Mouse (Mus musculus): Measurements from ENCODE around the gene Kbtbd4. TPM values are rescaled to one million over a fixed set of nuclear protein-coding genes. Genes with fewer than 3 reads are reported as not detected.
A peak's percentile ranks its signal among the peaks of the same experiment; 100 is the strongest.
"Not testable (repeated sequence)": the region's sequence is repeated elsewhere in the genome, so short reads cannot be mapped to it uniquely, and the experiment has no call there.

Kbtbd4 gene
- polyA plus RNA-seq, 1 experiment from 2014 or later, result 49.5 TPM

GRCm38 (mm10) chr2:90889550-90890548 is 14.7 kb upstream of the Kbtbd4 start:
- Histone ChIP-seq H3K4me1 (ENCODE audit: control insufficient read depth, insufficient read depth, low read length) (peaks cover 5% of the 10 kb centered on the region; the same call in 1 of the 2 replicates), H3K9me3 (ENCODE audit: control insufficient read depth, low read length) (no peaks in the 10 kb centered on the region), H3K27me3 (ENCODE audit: control insufficient read depth, insufficient read depth, low read length) (peaks cover 42% of the 10 kb centered on the region), H3K4me3 (ENCODE audit: low read depth, low read length) (peak overlapping the region; percentile 53), H3K27ac (ENCODE audit: low read depth, low read length) (peak overlapping the region; percentile 53; the same call in 1 of the 2 replicates), H3K4me2 (ENCODE audit: low read depth) (peak overlapping the region; percentile 65), H3K9ac (ENCODE audit: low read length) (peak overlapping the region; percentile 65), H3K36me3 (ENCODE audit: control insufficient read depth, insufficient read depth, low read length) (peaks cover 2% of the 10 kb centered on the region; the same call in 1 of the 2 replicates)
- DNase-seq (ENCODE audit: low spot score), result peak; percentile 73
- WGBS, result 3% methylated on average over 103 of the region's 133 CpGs
- peak; percentile 60 for ATAC-seq (ENCODE audit: insufficient read depth, low FRiP score, low TSS enrichment)

DNA sequence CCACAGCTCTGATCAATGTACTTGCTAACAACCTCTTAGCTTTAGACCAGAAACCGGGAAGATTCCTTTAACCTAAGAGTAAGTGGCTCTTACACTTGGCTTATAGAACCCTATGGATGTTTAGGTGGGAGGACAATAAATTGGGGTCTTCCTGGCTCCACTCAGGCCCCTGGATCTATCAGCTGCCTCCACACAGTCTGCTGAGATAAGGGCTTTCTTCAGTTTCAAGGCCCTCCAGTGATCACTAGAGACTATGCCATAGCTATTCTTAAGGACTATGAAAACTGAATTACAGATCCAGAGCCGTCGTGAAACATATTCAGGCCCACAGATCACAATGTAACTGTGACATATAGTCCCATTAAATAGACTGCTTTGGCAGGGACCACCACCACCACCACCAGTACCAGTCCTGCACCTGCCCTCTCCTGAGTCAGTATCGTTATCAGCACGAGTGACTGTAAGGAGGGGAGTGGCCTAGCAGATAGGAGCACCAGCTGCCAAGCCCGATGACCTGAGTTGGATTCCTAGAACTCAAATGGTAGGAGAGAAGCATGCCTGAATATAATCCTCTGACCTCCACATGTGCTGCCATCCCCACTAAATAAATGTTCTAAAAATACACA is 10.8 kb upstream of the Kbtbd4 start:
- no peak overlapping the region for H3K27ac ChIP-seq (ENCODE audit: low read depth, low read length)
- H3K9me3 ChIP-seq (ENCODE audit: control insufficient read depth, low read length), result no peaks in the 10 kb centered on the region
- 89% methylated on average over 6 of the region's 6 CpGs for WGBS
- no peak overlapping the region for H3K9ac ChIP-seq (ENCODE audit: low read length)
- ATAC-seq (ENCODE audit: insufficient read depth, low FRiP score, low TSS enrichment) (no peak), DNase-seq (ENCODE audit: low spot score) (no peak)
- no peak overlapping the region for H3K4me2 ChIP-seq (ENCODE audit: low read depth)
- peaks cover 3% of the 10 kb centered on the region; the same call in 1 of the 2 replicates for H3K4me1 ChIP-seq (ENCODE audit: control insufficient read depth, insufficient read depth, low read length)
- H3K4me3 ChIP-seq (ENCODE audit: low read depth, low read length), result no peak overlapping the region
- H3K27me3 ChIP-seq (ENCODE audit: control insufficient read depth, insufficient read depth, low read length), result peaks cover 17% of the 10 kb centered on the region
- peaks cover 17% of the 10 kb centered on the region for H3K36me3 ChIP-seq (ENCODE audit: control insufficient read depth, insufficient read depth, low read length)

- not testable (repeated sequence) for ATAC-seq (ENCODE audit: insufficient read depth, low FRiP score, low TSS enrichment); H3K27ac ChIP-seq (ENCODE audit: low read depth, low read length); H3K4me1 ChIP-seq (ENCODE audit: control insufficient read depth, insufficient read depth, low read length); H3K9me3 ChIP-seq (ENCODE audit: control insufficient read depth, low read length); H3K9ac ChIP-seq (ENCODE audit: low read length); H3K4me2 ChIP-seq (ENCODE audit: low read depth); H3K4me3 ChIP-seq (ENCODE audit: low read depth, low read length); DNase-seq (ENCODE audit: low spot score)
- peaks cover 13% of the 10 kb centered on the region for H3K27me3 ChIP-seq (ENCODE audit: control insufficient read depth, insufficient read depth, low read length)
- H3K36me3 ChIP-seq (ENCODE audit: control insufficient read depth, insufficient read depth, low read length), result peaks cover 17% of the 10 kb centered on the region
- 90% methylated on average over 3 of the region's 3 CpGs for WGBS
These were observed 10.3 kb upstream of the Kbtbd4 start for GRCm38 (mm10) chr2:90894299-90894677.

GRCm38 (mm10) chr2:90903398-90903797 is 1.1 kb upstream of the Kbtbd4 start:
- Histone ChIP-seq H3K9ac (ENCODE audit: low read length) (peak overlapping the region; percentile 83; the same call in 1 of the 2 replicates), H3K27me3 (ENCODE audit: control insufficient read depth, insufficient read depth, low read length) (no peaks in the 10 kb centered on the region), H3K4me1 (ENCODE audit: control insufficient read depth, insufficient read depth, low read length) (peaks cover 8% of the 10 kb centered on the region), H3K9me3 (ENCODE audit: control insufficient read depth, low read length) (no peaks in the 10 kb centered on the region), H3K36me3 (ENCODE audit: control insufficient read depth, insufficient read depth, low read length) (peaks cover 5% of the 10 kb centered on the region), H3K4me3 (ENCODE audit: low read depth, low read length) (peak overlapping the region; percentile 66), H3K4me2 (ENCODE audit: low read depth) (peak overlapping the region; percentile 63), H3K27ac (ENCODE audit: low read depth, low read length) (no peak overlapping the region)
- ATAC-seq (ENCODE audit: insufficient read depth, low FRiP score, low TSS enrichment), result no peak
- WGBS, result 93% methylated on average over 2 of the region's 2 CpGs
- no peak for DNase-seq (ENCODE audit: low spot score)

DNA sequence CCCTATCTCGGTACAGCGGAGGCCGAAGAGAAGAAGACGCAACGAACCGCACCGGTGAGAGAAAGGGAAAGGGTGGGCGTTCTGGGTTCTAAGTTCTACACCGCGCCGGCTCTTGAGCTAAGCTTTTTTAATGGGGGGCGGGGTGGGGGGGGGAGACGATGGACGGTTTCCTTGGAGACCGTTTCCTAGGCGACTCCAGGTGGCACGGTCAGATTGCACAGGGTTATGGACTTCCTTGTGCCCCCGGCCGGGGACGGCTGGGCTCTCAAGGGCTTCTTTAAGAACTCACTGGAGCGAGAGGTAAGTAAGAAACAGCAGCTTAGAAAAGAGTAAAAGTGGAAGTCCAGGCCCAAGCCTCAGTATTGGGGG is 300 bp downstream of the Kbtbd4 start:
- Histone ChIP-seq H3K9ac (ENCODE audit: low read length) (peak overlapping the region; percentile 83), H3K27ac (ENCODE audit: low read depth, low read length) (peak overlapping the region; percentile 75), H3K4me2 (ENCODE audit: low read depth) (peak overlapping the region; percentile 63), H3K9me3 (ENCODE audit: control insufficient read depth, low read length) (no peaks in the 10 kb centered on the region), H3K27me3 (ENCODE audit: control insufficient read depth, insufficient read depth, low read length) (no peaks in the 10 kb centered on the region), H3K4me3 (ENCODE audit: low read depth, low read length) (peak overlapping the region; percentile 66), H3K36me3 (ENCODE audit: control insufficient read depth, insufficient read depth, low read length) (peaks cover 13% of the 10 kb centered on the region), H3K4me1 (ENCODE audit: control insufficient read depth, insufficient read depth, low read length) (peaks cover 8% of the 10 kb centered on the region)
- no peak for DNase-seq (ENCODE audit: low spot score)
- peak; percentile 70 for ATAC-seq (ENCODE audit: insufficient read depth, low FRiP score, low TSS enrichment)
- 0% methylated on average over 21 of the region's 21 CpGs for WGBS

DNA sequence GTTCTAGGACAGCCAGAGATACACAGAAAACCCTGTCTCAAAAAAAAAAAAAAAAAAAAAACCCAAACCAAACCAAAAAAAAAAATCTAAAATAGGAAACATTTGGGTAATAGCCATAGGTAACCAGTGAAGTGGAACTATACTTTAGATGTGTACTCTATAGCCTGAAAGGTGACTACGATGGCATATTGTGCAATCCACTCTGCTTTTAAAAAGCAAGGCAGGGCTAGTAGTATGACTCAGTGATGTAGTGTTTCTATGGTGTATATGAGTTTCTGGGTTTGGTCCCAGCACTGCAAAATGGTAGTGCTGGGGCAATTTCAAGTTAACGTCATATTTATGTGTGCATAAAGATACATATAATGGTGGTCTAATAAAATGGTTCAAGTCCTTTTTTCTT is 2.2 kb downstream of the Kbtbd4 start:
- H3K36me3 ChIP-seq (ENCODE audit: control insufficient read depth, insufficient read depth, low read length), result peaks cover 16% of the 10 kb centered on the region
- DNase-seq (ENCODE audit: low spot score) (no peak), ATAC-seq (ENCODE audit: insufficient read depth, low FRiP score, low TSS enrichment) (no peak)
- no peaks in the 10 kb centered on the region for H3K27me3 ChIP-seq (ENCODE audit: control insufficient read depth, insufficient read depth, low read length)
- WGBS, result 95% methylated on average over 2 of the region's 2 CpGs
- peaks cover 8% of the 10 kb centered on the region for H3K4me1 ChIP-seq (ENCODE audit: control insufficient read depth, insufficient read depth, low read length)
- H3K4me2 ChIP-seq (ENCODE audit: low read depth), result no peak overlapping the region
- no peak overlapping the region for H3K4me3 ChIP-seq (ENCODE audit: low read depth, low read length)
- no peaks in the 10 kb centered on the region for H3K9me3 ChIP-seq (ENCODE audit: control insufficient read depth, low read length)
- no peak overlapping the region for H3K27ac ChIP-seq (ENCODE audit: low read depth, low read length)
- H3K9ac ChIP-seq (ENCODE audit: low read length), result no peak overlapping the region

GRCm38 (mm10) chr2:90910861-90911260 is 6.3 kb downstream of the Kbtbd4 start:
- no peak overlapping the region for H3K27ac ChIP-seq (ENCODE audit: low read depth, low read length)
- H3K9me3 ChIP-seq (ENCODE audit: control insufficient read depth, low read length), result no peaks in the 10 kb centered on the region
- no peaks in the 10 kb centered on the region for H3K27me3 ChIP-seq (ENCODE audit: control insufficient read depth, insufficient read depth, low read length)
- no peaks in the 10 kb centered on the region for H3K4me1 ChIP-seq (ENCODE audit: control insufficient read depth, insufficient read depth, low read length)
- no peak for ATAC-seq (ENCODE audit: insufficient read depth, low FRiP score, low TSS enrichment)
- H3K4me2 ChIP-seq (ENCODE audit: low read depth), result no peak overlapping the region
- H3K36me3 ChIP-seq (ENCODE audit: control insufficient read depth, insufficient read depth, low read length), result peaks cover 18% of the 10 kb centered on the region
- H3K9ac ChIP-seq (ENCODE audit: low read length), result no peak overlapping the region
- no peak overlapping the region for H3K4me3 ChIP-seq (ENCODE audit: low read depth, low read length)
- DNase-seq (ENCODE audit: low spot score), result no peak
- 75% methylated on average over 1 of the region's 1 CpGs for WGBS

GRCm38 (mm10) chr2:90911668-90912067 is 7.1 kb downstream of the Kbtbd4 start:
- no peak overlapping the region for H3K9ac ChIP-seq (ENCODE audit: low read length)
- H3K4me3 ChIP-seq (ENCODE audit: low read depth, low read length), result no peak overlapping the region
- no peaks in the 10 kb centered on the region for H3K4me1 ChIP-seq (ENCODE audit: control insufficient read depth, insufficient read depth, low read length)
- WGBS, result 83% methylated on average over 1 of the region's 1 CpGs
- no peak for DNase-seq (ENCODE audit: low spot score)
- no peak for ATAC-seq (ENCODE audit: insufficient read depth, low FRiP score, low TSS enrichment)
- H3K27ac ChIP-seq (ENCODE audit: low read depth, low read length), result no peak overlapping the region
- no peak overlapping the region for H3K4me2 ChIP-seq (ENCODE audit: low read depth)
- no peaks in the 10 kb centered on the region for H3K27me3 ChIP-seq (ENCODE audit: control insufficient read depth, insufficient read depth, low read length)
- peaks cover 18% of the 10 kb centered on the region for H3K36me3 ChIP-seq (ENCODE audit: control insufficient read depth, insufficient read depth, low read length)
- no peaks in the 10 kb centered on the region for H3K9me3 ChIP-seq (ENCODE audit: control insufficient read depth, low read length)
